Mouse (Mus musculus) forebrain, embryonic 15.5 days (tissue): Measurements from ENCODE around the gene Scarf2. TPM values are rescaled to one million over a fixed set of nuclear protein-coding genes. Genes with fewer than 3 reads are reported as not detected.

ENCODE experiments used
- ATAC-seq: fragments of 200-750 bp; cut with Nextera tagmentation; replicated peaks from 2 replicates; pipeline ENCODE4 v1.8.0; 2017; ENCODE audit warnings: mild to moderate bottlenecking, moderate TSS enrichment, moderate library complexity
- H3K27ac ChIP-seq: fragments of 300-500 bp; sonication (generic); replicated peaks from 2 replicates; pipeline ENCODE4 v1.5.1; 2015; ENCODE audit warnings: mild to moderate bottlenecking, inconsistent platforms
- H3K27me3 ChIP-seq: fragments of 300-500 bp; sonication (generic); 2 replicates; pipeline ENCODE4 v1.6.1; 2015; ENCODE audit warnings: inconsistent platforms
- H3K36me3 ChIP-seq: fragments of 300-500 bp; sonication (generic); 2 replicates; pipeline ENCODE4 v1.6.1; 2015; ENCODE audit warnings: mild to moderate bottlenecking, inconsistent platforms
- H3K4me1 ChIP-seq: fragments of 300-500 bp; sonication (generic); 2 replicates; pipeline ENCODE4 v1.6.1; 2015; ENCODE audit warnings: inconsistent platforms
- H3K4me2 ChIP-seq: fragments of 300-500 bp; sonication (generic); replicated peaks from 2 replicates; pipeline ENCODE4 v1.6.1; 2015; ENCODE audit warnings: mild to moderate bottlenecking, inconsistent platforms
- H3K4me3 ChIP-seq: fragments of 300-500 bp; sonication (generic); 2 replicates; pipeline ENCODE4 v1.5.1; 2015; ENCODE audit warnings: mild to moderate bottlenecking, inconsistent platforms
- H3K9ac ChIP-seq: fragments of 300-500 bp; sonication (generic); replicated peaks from 2 replicates; pipeline ENCODE4 v1.6.1; 2015; ENCODE audit warnings: mild to moderate bottlenecking, inconsistent platforms
- H3K9me3 ChIP-seq: fragments of 300-500 bp; sonication (generic); 2 replicates; pipeline ENCODE4 v1.6.1; 2016; ENCODE audit warnings: inconsistent platforms
- WGBS: fragments of 180-500 bp; shearing (Covaris S2); methylation state at CpG from one replicate; pipeline ENCODE4 v1.1.7; 2015; ENCODE audit warnings: mixed read lengths; 5-methylcytosine and 5-hydroxymethylcytosine counted together
- polyA plus RNA-seq: library from polyadenylated mRNA; unstranded; fragments of >200 nt; fragmentation: Nextera tagmentation; extraction: Ambion mirVana; gene quantifications from 2 replicates; pipeline ENCODE4 v1.2.1, GENCODE M21; 2015

The Scarf2 gene
- polyA plus RNA-seq, 1 experiment from 2014 or later: 1.3 TPM

DNA sequence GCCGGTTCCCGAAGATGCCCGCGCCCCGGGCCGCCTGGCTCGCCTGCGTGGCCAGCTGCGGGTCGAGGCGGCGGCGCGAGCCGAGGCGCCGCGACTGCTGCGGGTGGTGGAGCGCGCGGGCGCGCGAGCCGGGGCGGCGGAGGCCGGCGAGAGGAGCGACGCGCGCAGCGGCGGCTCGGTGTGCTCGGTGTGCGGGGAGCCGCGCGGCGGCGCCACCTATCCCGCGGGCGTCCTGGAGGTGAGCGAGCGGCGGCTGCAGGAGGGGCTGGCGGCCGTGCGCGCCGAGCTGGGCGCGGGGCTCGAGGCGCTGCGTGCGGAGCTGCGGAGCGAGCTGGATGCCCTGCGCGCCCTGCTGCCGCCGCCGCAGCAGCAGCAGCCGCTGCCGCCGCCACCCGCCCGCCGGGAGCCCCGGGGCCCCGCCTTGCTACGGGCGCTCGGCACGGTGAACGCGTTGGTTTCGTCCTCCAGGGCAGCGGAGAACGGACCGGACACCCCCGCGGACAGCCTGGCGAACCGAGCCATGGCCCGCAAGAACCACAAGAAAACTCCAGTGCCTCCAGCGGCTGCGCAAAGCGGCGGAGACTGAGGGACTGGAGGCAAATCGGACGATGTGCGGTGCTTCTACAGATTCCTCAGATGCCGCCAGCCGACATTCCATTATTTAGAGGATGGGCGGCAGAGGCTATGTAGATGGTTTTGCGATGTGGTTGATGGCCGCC, 36.8 kb downstream of the Scarf2 start:
- H3K27me3 ChIP-seq: peaks cover 59% of the 10 kb centered on the region
- H3K4me2 ChIP-seq: peak overlapping the region; percentile 85
- no peaks in the 10 kb centered on the region for H3K9me3 ChIP-seq
- peak; percentile 74 for ATAC-seq
- peak overlapping the region; percentile 61 for H3K4me3 ChIP-seq
- H3K36me3 ChIP-seq: 0 out of 2 replicates have a peak, but pooled peaks cover 4% of the 10 kb centered on the region
- H3K27ac ChIP-seq: peak overlapping the region; percentile 86
- peaks cover 13% of the 10 kb centered on the region for H3K4me1 ChIP-seq
- WGBS: under 1% methylated on average over 91 of the region's 103 CpGs
- H3K9ac ChIP-seq: peak overlapping the region; percentile 64

DNA sequence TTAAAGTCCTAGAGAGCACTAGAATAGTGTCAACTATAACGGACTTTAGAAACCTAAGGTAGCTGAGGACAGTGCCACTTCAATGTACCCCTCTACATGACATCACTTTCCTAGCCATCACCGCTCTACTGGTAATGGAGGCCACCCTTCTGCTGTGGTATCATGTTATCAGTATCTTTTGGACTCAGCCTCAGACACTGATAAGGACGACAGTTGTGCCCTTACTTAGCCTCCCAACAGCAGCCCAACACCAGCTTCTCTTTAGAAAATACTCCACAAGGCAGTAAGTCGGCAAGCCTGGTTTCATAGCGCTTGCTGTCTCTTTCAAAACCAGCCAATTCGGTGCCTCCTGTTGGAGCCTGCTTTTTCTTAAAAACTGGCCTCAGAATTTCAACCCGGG, 37.5 kb downstream of the Scarf2 start:
- Histone ChIP-seq H3K9me3 (no peaks in the 10 kb centered on the region), H3K36me3 (0 out of 2 replicates have a peak, but pooled peaks cover 4% of the 10 kb centered on the region), H3K4me3 (peak overlapping the region; percentile 61), H3K4me2 (peak overlapping the region; percentile 85), H3K4me1 (peaks cover 13% of the 10 kb centered on the region), H3K27me3 (peaks cover 59% of the 10 kb centered on the region), H3K9ac (peak overlapping the region; percentile 64), H3K27ac (peak overlapping the region; percentile 86)
- peak; percentile 3; the same call in 1 of the 2 replicates for ATAC-seq
- WGBS: 46% methylated on average over 7 of the region's 7 CpGs

DNA sequence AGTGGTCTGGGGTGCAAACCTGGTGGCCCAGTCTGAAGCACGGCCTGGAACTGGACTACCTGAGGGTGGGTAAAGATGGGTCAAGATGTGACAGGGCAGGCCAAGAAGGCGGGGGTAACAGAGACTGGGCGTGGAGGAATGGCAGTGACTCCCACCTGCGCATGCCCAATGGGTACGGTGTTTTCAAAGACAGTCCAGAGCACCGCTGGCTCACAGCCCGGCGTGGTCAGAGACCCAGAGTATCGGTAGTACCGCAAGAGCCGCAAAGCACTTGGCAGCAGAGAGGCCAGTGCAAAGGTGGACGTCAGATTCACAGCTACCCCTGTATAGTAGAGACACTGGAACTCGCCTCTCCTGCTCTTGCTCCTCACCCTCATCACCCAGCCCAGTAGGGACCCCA, 38.4 kb downstream of the Scarf2 start:
- Histone ChIP-seq H3K27ac (no peak overlapping the region), H3K4me1 (peaks cover 13% of the 10 kb centered on the region), H3K4me2 (no peak overlapping the region), H3K4me3 (no peak overlapping the region), H3K9me3 (no peaks in the 10 kb centered on the region), H3K27me3 (peaks cover 57% of the 10 kb centered on the region), H3K36me3 (0 out of 2 replicates have a peak, but pooled peaks cover 4% of the 10 kb centered on the region), H3K9ac (no peak overlapping the region)
- 44% methylated on average over 13 of the region's 13 CpGs for WGBS
- no peak for ATAC-seq

DNA sequence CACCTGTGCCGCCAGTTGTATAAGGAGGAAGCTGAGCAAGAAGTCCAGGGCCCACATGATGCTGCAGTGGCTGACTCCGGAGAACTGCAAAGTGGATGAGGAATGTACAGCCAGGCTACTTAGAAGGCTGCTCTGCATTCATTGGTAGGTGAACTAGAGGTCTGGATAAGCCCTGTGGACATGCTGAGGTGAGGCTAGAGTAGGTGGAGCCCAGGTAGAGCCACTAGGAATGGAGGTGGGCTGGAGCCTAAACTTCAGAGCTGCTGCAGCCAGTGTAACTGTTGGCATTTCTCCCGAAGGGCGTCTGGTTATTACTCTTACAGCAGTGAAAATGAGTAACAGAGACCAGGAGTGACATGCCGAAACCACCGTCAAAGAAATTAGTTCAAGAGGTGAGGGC, 41.0 kb downstream of the Scarf2 start, which contains the start of gene Car15:
Gene Car15 (minus strand): TSS at position 314 of the 400 bp plus-strand sequence.
- H3K36me3 ChIP-seq: peaks cover 28% of the 10 kb centered on the region
- H3K4me3 ChIP-seq: no peak within 1 kb of the TSS
- no peak within 1 kb of the TSS for H3K27ac ChIP-seq
- H3K4me1 ChIP-seq: peaks cover 7% of the 10 kb centered on the region
- 81% methylated on average over 6 of the region's 6 CpGs for WGBS
- H3K9me3 ChIP-seq: no peaks in the 10 kb centered on the region
- H3K4me2 ChIP-seq: no peak within 1 kb of the TSS
- no peak for ATAC-seq
- no peak within 1 kb of the TSS for H3K9ac ChIP-seq
- H3K27me3 ChIP-seq: peaks cover 31% of the 10 kb centered on the region

DNA sequence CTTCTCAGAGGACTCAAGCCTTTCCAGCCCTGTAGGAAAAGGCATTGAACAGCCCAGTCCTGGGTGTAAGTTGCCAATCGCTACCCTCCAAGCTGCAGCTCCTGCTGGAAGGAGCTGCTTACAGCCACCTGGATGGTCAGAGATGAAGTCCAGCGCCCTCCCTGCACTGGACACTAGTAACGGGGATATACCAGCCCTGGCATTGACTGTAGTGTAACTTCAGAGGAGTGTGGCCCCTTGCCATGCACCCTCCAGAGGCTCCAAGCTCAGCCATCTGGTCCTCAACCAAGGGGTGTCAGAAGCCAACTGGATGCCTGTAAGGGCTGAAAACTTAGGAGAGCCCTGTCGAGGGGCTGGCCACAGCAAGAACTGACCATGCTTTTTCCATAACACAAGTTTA, 42.9 kb downstream of the Scarf2 start:
- Histone ChIP-seq H3K4me2 (no peak overlapping the region), H3K9me3 (no peaks in the 10 kb centered on the region), H3K9ac (no peak overlapping the region), H3K36me3 (peaks cover 47% of the 10 kb centered on the region), H3K4me1 (no peaks in the 10 kb centered on the region), H3K4me3 (no peak overlapping the region), H3K27me3 (peaks cover 16% of the 10 kb centered on the region), H3K27ac (no peak overlapping the region)
- WGBS: 72% methylated on average over 4 of the region's 4 CpGs
- ATAC-seq: no peak

DNA sequence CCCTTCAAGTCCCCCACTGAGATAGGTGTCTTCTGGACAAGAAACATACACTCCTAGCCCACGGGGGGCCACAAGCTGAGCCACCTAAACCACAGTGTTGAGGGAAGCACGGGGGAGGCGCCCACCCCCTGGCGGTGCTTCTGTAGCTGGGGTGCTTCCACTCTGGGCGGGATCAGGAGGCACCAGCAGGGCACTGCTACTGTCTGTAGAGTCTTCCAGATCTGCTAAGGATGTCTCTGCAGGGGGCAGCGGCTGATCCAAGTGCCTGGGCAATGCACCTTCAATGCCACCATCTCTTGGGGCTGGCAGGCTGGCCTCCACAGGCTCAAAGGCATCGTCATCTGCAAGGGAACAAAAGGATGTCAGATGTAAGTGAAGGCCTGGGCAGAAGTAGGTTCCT, 45.4 kb downstream of the Scarf2 start:
- WGBS: 94% methylated on average over 7 of the region's 7 CpGs
- H3K36me3 ChIP-seq: peaks cover 70% of the 10 kb centered on the region
- H3K27ac ChIP-seq: no peak overlapping the region
- no peak for ATAC-seq
- no peaks in the 10 kb centered on the region for H3K9me3 ChIP-seq
- H3K4me3 ChIP-seq: no peak overlapping the region
- H3K27me3 ChIP-seq: no peaks in the 10 kb centered on the region
- no peak overlapping the region for H3K4me2 ChIP-seq
- no peaks in the 10 kb centered on the region for H3K4me1 ChIP-seq
- H3K9ac ChIP-seq: no peak overlapping the region

DNA sequence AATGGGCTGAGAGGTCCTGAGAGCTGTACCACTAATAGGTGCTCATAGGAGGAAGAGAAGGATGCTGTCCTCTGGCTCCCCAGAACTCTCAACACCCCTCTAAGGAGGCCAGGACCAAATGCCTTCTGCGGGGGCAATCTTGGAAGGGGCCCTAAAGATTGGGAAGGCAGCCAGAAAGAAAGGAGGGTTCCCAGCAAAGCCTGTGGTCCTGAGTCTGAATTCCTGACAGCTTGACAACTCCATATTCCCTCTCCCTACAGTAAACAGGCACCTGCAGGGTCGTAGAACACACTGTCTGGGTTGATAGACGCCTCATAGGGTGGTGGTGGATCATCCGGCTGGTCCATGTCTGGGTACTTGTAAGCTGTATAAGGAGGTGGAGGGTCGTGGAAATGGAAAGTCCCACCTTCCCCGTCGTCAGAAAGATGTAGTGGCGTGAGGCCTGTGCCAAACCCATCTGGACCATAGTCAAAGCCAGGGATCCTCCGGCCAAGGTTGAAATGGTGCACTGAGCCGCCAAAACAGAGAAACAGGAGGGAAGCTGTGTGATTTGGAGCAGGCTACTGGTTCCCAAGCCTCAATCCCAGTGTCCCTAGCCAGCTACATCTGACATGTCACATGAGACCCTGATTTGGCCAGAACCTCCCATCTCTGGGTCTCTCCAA, 46.8 kb downstream of the Scarf2 start:
- Histone ChIP-seq H3K36me3 (peaks cover 78% of the 10 kb centered on the region), H3K9ac (no peak overlapping the region), H3K27me3 (no peaks in the 10 kb centered on the region), H3K27ac (no peak overlapping the region), H3K4me3 (no peak overlapping the region), H3K9me3 (no peaks in the 10 kb centered on the region), H3K4me1 (no peaks in the 10 kb centered on the region), H3K4me2 (no peak overlapping the region)
- WGBS: 86% methylated on average over 10 of the region's 10 CpGs
- ATAC-seq: no peak

DNA sequence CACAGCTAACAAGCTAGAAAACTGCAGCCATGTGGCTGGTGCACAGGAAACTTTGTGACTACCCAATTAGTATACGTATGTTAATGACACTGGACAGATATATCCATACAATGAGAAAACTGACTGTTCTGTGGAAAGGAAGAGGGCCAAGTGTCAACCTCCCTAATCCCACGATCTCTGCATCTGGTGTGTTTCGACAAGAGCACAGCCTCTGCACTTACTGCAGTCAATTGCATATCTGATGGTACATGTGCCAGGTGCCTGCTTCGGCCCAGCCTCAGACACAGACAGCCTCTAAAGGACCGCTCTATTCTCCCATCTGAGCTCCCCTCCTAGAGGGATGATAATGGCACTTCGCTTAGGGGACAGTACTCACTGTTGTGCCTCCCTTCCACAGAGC, 51.3 kb downstream of the Scarf2 start:
- Histone ChIP-seq H3K4me2 (no peak overlapping the region), H3K9me3 (no peaks in the 10 kb centered on the region), H3K27me3 (no peaks in the 10 kb centered on the region), H3K9ac (no peak overlapping the region), H3K36me3 (peaks cover 85% of the 10 kb centered on the region), H3K27ac (peak overlapping the region; percentile 19; the same call in 1 of the 2 replicates), H3K4me1 (no peaks in the 10 kb centered on the region), H3K4me3 (no peak overlapping the region)
- peak; percentile 12; the same call in 1 of the 2 replicates for ATAC-seq
- 96% methylated on average over 6 of the region's 6 CpGs for WGBS

DNA sequence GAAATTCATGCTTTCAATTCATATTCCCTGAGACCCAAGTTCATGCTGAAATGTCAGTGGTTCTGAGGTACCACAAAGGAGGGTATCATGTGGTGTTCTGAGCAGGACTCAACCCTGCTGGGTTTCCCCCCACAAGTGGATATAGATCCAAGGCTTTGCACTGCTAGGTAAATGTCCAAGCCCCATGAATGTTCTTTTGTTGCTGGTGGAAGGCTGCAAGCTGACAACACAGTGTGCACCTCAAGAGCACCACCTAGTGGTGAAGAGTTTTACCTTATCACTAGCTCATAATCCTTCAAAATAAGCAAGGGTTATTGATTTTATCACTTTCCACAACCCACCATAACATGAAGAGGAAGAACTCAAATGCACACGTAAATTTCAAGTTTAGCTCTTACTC, 51.8 kb downstream of the Scarf2 start:
- peaks cover 83% of the 10 kb centered on the region for H3K36me3 ChIP-seq
- no peaks in the 10 kb centered on the region for H3K27me3 ChIP-seq
- H3K4me1 ChIP-seq: no peaks in the 10 kb centered on the region
- no peaks in the 10 kb centered on the region for H3K9me3 ChIP-seq
- peak; percentile 62 for ATAC-seq
- H3K27ac ChIP-seq: peak overlapping the region; percentile 19; the same call in 1 of the 2 replicates
- H3K9ac ChIP-seq: no peak overlapping the region
- H3K4me2 ChIP-seq: no peak overlapping the region
- H3K4me3 ChIP-seq: no peak overlapping the region
- WGBS: 23% methylated on average over 1 of the region's 1 CpGs

DNA sequence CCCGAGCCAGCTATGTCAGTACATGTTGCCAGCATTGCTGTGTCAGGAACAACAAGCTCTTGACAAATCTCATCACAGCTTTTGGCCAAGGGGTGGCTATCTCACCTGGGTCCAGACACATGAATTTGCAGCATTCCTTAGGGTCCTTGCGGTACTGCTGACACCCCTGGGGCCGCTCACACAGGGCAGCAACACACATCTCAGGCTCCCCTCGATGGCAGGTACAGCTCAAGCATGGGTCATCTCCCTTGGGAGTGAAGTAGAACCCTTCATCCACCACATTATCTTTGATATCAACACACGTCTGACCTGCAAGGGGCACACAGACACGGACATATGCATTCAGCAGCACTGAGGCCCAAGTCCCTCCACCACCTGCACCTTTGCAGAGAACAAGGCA, 52.4 kb downstream of the Scarf2 start:
- 88% methylated on average over 6 of the region's 6 CpGs for WGBS
- no peak for ATAC-seq

DNA sequence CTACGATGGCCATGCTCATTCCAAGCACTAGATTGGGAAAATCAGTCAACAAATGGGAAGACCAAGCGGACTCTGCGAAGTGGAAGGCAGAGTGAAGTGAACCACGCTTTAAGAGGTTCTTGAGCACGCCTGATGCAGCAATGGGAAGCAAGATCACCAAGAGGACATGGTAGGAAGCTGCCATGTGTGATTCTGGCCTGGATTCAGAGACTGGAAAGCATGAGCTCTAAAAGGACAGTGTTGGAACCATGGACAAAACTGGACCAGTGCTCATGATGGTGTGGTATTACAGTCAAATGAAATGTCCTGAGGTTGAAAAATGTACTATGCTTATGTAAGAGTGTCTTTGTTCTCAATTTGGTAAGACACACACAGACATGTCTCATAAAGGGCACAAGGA, 54.2 kb downstream of the Scarf2 start:
- no peaks in the 10 kb centered on the region for H3K4me1 ChIP-seq
- WGBS: 96% methylated on average over 5 of the region's 5 CpGs
- no peak overlapping the region for H3K4me3 ChIP-seq
- H3K9ac ChIP-seq: no peak overlapping the region
- no peaks in the 10 kb centered on the region for H3K9me3 ChIP-seq
- no peak overlapping the region for H3K4me2 ChIP-seq
- H3K27me3 ChIP-seq: no peaks in the 10 kb centered on the region
- no peak overlapping the region for H3K27ac ChIP-seq
- H3K36me3 ChIP-seq: peaks cover 80% of the 10 kb centered on the region
- no peak for ATAC-seq

More for the DNA sequence above, 52.4 kb downstream of the Scarf2 start:
- Histone ChIP-seq H3K36me3 (peaks cover 83% of the 10 kb centered on the region), H3K9ac (no peak overlapping the region), H3K4me2 (no peak overlapping the region), H3K27me3 (no peaks in the 10 kb centered on the region), H3K9me3 (no peaks in the 10 kb centered on the region), H3K4me1 (no peaks in the 10 kb centered on the region), H3K27ac (no peak overlapping the region; the same call in 1 of the 2 replicates), H3K4me3 (no peak overlapping the region)

DNA sequence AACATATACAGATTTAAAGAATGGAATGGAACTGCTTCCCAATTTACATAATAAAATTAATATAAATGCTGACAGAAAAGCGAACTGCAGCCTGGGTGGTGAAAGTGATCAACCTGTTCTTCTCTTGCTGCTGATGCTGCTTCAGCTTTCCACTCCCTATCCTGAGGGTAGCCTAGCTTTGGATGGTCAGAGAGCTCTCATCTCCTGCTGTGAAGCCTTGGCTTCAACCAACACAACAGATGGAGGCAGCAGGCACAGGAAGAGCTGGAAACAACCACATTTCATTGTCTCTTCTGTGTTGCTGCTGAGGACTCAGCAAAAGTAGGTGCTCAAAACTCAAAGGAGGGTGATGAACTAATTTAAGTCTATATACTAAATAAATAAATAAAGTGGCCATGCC, 54.8 kb downstream of the Scarf2 start:
- Histone ChIP-seq H3K4me2 (no peak overlapping the region), H3K9me3 (no peaks in the 10 kb centered on the region), H3K4me3 (no peak overlapping the region), H3K4me1 (no peaks in the 10 kb centered on the region), H3K9ac (no peak overlapping the region), H3K27ac (no peak overlapping the region), H3K36me3 (peaks cover 80% of the 10 kb centered on the region), H3K27me3 (no peaks in the 10 kb centered on the region)
- ATAC-seq: no peak
- WGBS: 100% methylated on average over 1 of the region's 1 CpGs
